Comparison of ENCODE assay signal across 31 mouse cellular contexts in the genomic region with DNA sequence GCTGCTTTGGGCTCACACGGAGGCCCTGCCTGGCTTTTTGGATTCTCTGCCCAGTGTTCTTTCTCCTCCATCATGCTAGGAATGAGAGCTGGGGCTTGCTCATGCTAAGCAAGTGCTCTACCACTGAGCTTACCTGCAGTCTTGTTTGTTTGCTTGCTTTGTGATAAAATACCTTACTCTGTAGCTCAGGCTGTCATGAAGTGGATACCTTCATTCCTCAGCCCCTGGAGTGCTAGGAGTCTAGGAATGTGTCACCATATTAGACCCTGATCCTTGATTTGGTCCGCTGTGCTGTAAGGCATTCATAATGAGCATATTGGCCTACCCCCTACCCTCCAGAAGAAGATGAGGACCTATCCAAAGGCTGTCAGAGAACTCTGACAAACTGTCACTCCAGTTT.
"Had no signal": no experiment of that assay in that cellular context is flagged by ENCODE, and none has a peak within 500 bp of the region (broad histone marks: within the 10 kb centered on the region; RNA-seq: fewer than 3 reads in every experiment).

No protein-coding gene starts in this region.

- H3K4me3 ChIP-seq: left cerebral cortex, adult 2 months; limb, embryonic 10.5 days; limb, embryonic 12.5 days; limb, embryonic 13.5 days; limb, embryonic 15.5 days; liver, embryonic 12.5 days; liver, embryonic 13.5 days; liver, embryonic 15.5 days; lung, embryonic 15.5 days; megakaryocyte, embryonic 14.5 days; midbrain, embryonic 10.5 days; midbrain, embryonic 12.5 days; midbrain, embryonic 13.5 days; midbrain, embryonic 15.5 days; myocyte; neural tube, embryonic 12.5 days had no signal

- H3K9ac ChIP-seq: limb, embryonic 12.5 days; limb, embryonic 13.5 days; limb, embryonic 15.5 days; liver, embryonic 12.5 days; liver, embryonic 13.5 days; liver, embryonic 14.5 days; liver, embryonic 15.5 days; liver, postnatal 0 days; lung, embryonic 14.5 days; lung, embryonic 15.5 days; midbrain, embryonic 13.5 days; midbrain, embryonic 15.5 days; neural tube, embryonic 12.5 days had no signal

- H3K36me3 ChIP-seq: limb, embryonic 10.5 days; limb, embryonic 12.5 days; limb, embryonic 13.5 days; limb, embryonic 15.5 days; liver, embryonic 12.5 days; liver, embryonic 13.5 days; lung, embryonic 15.5 days; midbrain, embryonic 10.5 days; midbrain, embryonic 12.5 days; midbrain, embryonic 13.5 days; midbrain, embryonic 15.5 days; neural tube, embryonic 12.5 days had no signal

- H3K9me3 ChIP-seq: limb, embryonic 10.5 days; limb, embryonic 12.5 days; limb, embryonic 13.5 days; limb, embryonic 15.5 days; liver, embryonic 12.5 days; liver, embryonic 13.5 days; liver, embryonic 15.5 days; lung, embryonic 15.5 days; megakaryocyte, embryonic 14.5 days; midbrain, embryonic 10.5 days; midbrain, embryonic 12.5 days; midbrain, embryonic 13.5 days; midbrain, embryonic 15.5 days; neural tube, embryonic 12.5 days had no signal

- H3K27me3 ChIP-seq: limb, embryonic 12.5 days; limb, embryonic 13.5 days; limb, embryonic 15.5 days; liver, embryonic 13.5 days; liver, embryonic 15.5 days; lung, embryonic 15.5 days; midbrain, embryonic 12.5 days; midbrain, embryonic 13.5 days; midbrain, embryonic 15.5 days; neural tube, embryonic 12.5 days had no signal

- ATAC-seq: liver, embryonic 12.5 days; liver, postnatal 0 days; midbrain, embryonic 13.5 days; midbrain, embryonic 15.5 days; midbrain, embryonic 16.5 days had no signal

- DNase-seq: left cerebral cortex, postnatal 4 days; liver; liver, embryonic 13.5 days; liver, postnatal 0 days; lung, adult 18-20 months; lung, embryonic 14.5 days; lung, postnatal 10 days; lung, postnatal 14 days; lung, postnatal 36 days; lung, postnatal 4 days; midbrain, embryonic 14.5 days had no signal

- H3K4me2 ChIP-seq: limb, embryonic 12.5 days; limb, embryonic 13.5 days; limb, embryonic 15.5 days; liver, embryonic 11.5 days; liver, embryonic 12.5 days; liver, embryonic 13.5 days; liver, embryonic 15.5 days; lung, embryonic 14.5 days; lung, embryonic 15.5 days; midbrain, embryonic 11.5 days; midbrain, embryonic 12.5 days; midbrain, embryonic 13.5 days; midbrain, embryonic 15.5 days; neural tube, embryonic 12.5 days had no signal

- H3K27ac ChIP-seq: left cerebral cortex, adult 2 months; limb, embryonic 10.5 days; limb, embryonic 12.5 days; limb, embryonic 13.5 days; limb, embryonic 15.5 days; liver, embryonic 12.5 days; liver, embryonic 13.5 days; liver, embryonic 14.5 days; liver, embryonic 15.5 days; lung, embryonic 15.5 days; macrophage; midbrain, embryonic 10.5 days; midbrain, embryonic 12.5 days; midbrain, embryonic 13.5 days; midbrain, embryonic 15.5 days; neural tube, embryonic 12.5 days had no signal

- H3K4me1 ChIP-seq: liver, embryonic 12.5 days; liver, embryonic 13.5 days; liver, embryonic 15.5 days; lung, embryonic 15.5 days; midbrain, embryonic 12.5 days; midbrain, embryonic 13.5 days; midbrain, embryonic 15.5 days; neural tube, embryonic 12.5 days had no signal
